Mouse (Mus musculus): ENCODE measurements around the gene Socs5.

- TF ChIP-seq HCFC1 (IDR thresholded peaks at IDR 0.05; ENCODE audit: borderline replicate concordance, insufficient read depth, low read length) (no peak), CHD2 (IDR thresholded peaks at IDR 0.05; ENCODE audit: low read depth, low read length) (no peak)
Measured at GRCm38 (mm10) chr17:87187005-87187404, 79.5 kb downstream of the Socs5 start.
